Mouse (Mus musculus) limb, embryonic 14.5 days (tissue): ENCODE measurements around the gene Plekhh2. TPM values are rescaled to one million over a fixed set of nuclear protein-coding genes. Genes with fewer than 3 reads are reported as not detected.
A peak's percentile ranks its signal among the peaks of the same experiment; 100 is the strongest.

ENCODE experiments used
- ATAC-seq: fragments of 200-750 bp; cut with Nextera tagmentation; 2 replicates; pipeline ENCODE4 v1.8.0; 2017; ENCODE audit warnings: low read depth, moderate number of reproducible peaks, moderate TSS enrichment; ENCODE audit not compliant: low FRiP score
- DNase-seq: peaks from one replicate; pipeline ENCODE4 v3.0.0-alpha.2; 2015; ENCODE audit warnings: low spot score
- H3K27ac ChIP-seq: fragments of 300-500 bp; sonication (generic); replicated peaks from 2 replicates; pipeline ENCODE4 v1.5.1; 2014; ENCODE audit warnings: low read depth, mild to moderate bottlenecking, low read length, moderate library complexity, mixed read lengths
- H3K27me3 ChIP-seq: fragments of 300-500 bp; sonication (generic); 2 replicates; pipeline ENCODE4 v1.6.1; 2014; ENCODE audit warnings: low read length, mixed read lengths; ENCODE audit not compliant: control insufficient read depth, insufficient read depth
- H3K36me3 ChIP-seq: fragments of 300-500 bp; sonication (generic); 2 replicates; pipeline ENCODE4 v1.6.1; 2014; ENCODE audit warnings: mild to moderate bottlenecking, low read length, moderate library complexity, mixed read lengths; ENCODE audit not compliant: control insufficient read depth, insufficient read depth
- H3K4me1 ChIP-seq: fragments of 300-500 bp; sonication (generic); 2 replicates; pipeline ENCODE4 v1.6.1; 2014; ENCODE audit warnings: antibody characterized with exemption, low read length, mixed read lengths; ENCODE audit not compliant: control insufficient read depth, insufficient read depth
- H3K4me2 ChIP-seq: fragments of 300-500 bp; sonication (generic); replicated peaks from 2 replicates; pipeline ENCODE4 v1.6.1; 2014; ENCODE audit warnings: low read depth, mild to moderate bottlenecking, low read length, moderate library complexity; ENCODE audit not compliant: severe bottlenecking
- H3K4me3 ChIP-seq: fragments of 300-500 bp; sonication (generic); replicated peaks from 2 replicates; pipeline ENCODE4 v1.5.1; 2014; ENCODE audit warnings: low read length
- H3K9ac ChIP-seq: fragments of 300-500 bp; sonication (generic); 2 replicates; pipeline ENCODE4 v1.6.1; 2014; ENCODE audit warnings: mild to moderate bottlenecking, low read depth, low read length, moderate library complexity; ENCODE audit not compliant: severe bottlenecking
- H3K9me3 ChIP-seq: fragments of 300-500 bp; sonication (generic); 2 replicates; pipeline ENCODE4 v1.6.1; 2016; ENCODE audit warnings: low read length; ENCODE audit not compliant: control insufficient read depth
- POLR2A ChIP-seq: fragments of 200-500 bp; IDR thresholded peaks from 2 replicates; pipeline ENCODE4 v1.8.0; 2012; ENCODE audit warnings: inconsistent platforms, mild to moderate bottlenecking, moderate library complexity, borderline replicate concordance; ENCODE audit not compliant: insufficient read depth, insufficient read length; ENCODE audit errors: extremely low read depth
- WGBS: fragments of 180-500 bp; shearing (Covaris S2); extraction: QIAGEN DNeasy Blood & Tissue Kit; methylation state at CpG from one replicate; pipeline ENCODE4 v1.1.7; 2014; 5-methylcytosine and 5-hydroxymethylcytosine counted together
- polyA plus RNA-seq, 2 experiments: library from polyadenylated mRNA; depleted of rRNA in 1 of 2; stranded (reverse) in 1 of 2; unstranded in 1 of 2; fragments of >200 nt; fragmentation: Nextera tagmentation in 1 of 2; extraction: Ambion mirVana in 1 of 2; gene quantifications; 2 replicates each; pipeline versions ENCODE4 v1.2.1 to v1.2.3; 2012 to 2014

Plekhh2 gene
- polyA plus RNA-seq, 2 experiments: 12.8 to 24.5 TPM

DNA sequence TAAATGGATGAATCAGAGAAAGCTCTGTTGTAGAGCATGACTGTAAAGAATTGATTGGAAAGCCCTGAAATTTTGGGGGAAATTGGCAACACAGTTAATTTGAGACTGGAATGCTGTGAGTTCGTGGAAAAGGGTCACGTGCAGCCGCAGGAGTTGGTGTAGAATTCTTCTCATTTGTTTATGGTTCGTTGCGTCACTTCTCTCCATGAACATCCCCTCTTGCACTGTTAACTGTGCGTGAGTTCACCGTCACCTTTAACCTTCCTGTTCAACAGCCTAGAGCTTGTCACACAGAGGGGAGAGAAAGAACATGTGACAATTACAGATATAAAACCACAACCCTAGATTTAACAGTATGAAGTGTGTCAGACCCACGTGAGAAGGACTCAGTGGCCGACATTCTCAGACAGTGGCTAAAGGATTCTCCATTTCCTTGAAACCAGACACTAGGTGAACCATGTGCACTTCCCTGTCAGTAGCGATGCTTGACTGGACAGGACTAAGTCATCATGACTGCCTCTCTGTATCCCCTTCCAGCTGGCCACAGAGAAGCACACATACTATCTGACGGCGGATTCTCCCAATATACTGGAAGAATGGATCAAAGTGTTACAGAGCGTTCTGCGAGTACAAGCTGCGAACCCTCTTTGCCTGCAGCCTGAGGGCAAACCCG is 65.1 kb downstream of the Plekhh2 start:
- no peak overlapping the region for H3K4me2 ChIP-seq
- 76% methylated on average over 16 of the region's 16 CpGs for WGBS
- H3K27ac ChIP-seq: no peak overlapping the region
- no peak overlapping the region for H3K9ac ChIP-seq
- H3K4me1 ChIP-seq: peaks cover 13% of the 10 kb centered on the region
- no peak for DNase-seq
- no peaks in the 10 kb centered on the region for H3K9me3 ChIP-seq
- TF ChIP-seq POLR2A: no peak
- no peak for ATAC-seq
- H3K4me3 ChIP-seq: no peak overlapping the region
- H3K27me3 ChIP-seq: no peaks in the 10 kb centered on the region
- H3K36me3 ChIP-seq: peaks cover 24% of the 10 kb centered on the region

DNA sequence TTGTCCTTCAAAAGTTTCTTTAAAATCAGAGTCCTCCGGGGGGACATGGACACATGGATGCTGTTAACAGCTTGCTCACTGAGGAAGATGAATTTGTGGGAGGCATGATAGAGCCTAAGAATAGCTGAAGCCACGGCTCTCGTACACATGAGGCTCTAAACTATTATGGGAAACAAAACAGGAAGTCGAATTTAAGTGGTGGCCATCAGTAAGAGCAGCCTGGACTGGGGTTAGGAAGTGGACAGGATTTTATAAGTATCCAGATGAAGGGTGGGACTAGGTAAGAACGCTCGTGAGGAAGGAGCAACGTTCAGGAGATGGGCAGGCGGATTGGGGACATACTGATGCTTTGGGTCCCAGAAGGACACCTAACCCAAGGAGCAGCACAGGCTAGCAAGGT is 67.6 kb downstream of the Plekhh2 start:
- Histone ChIP-seq H3K36me3 (peaks cover 26% of the 10 kb centered on the region), H3K9me3 (no peaks in the 10 kb centered on the region), H3K27ac (no peak overlapping the region), H3K4me1 (peaks cover 17% of the 10 kb centered on the region), H3K4me3 (no peak overlapping the region), H3K4me2 (no peak overlapping the region), H3K27me3 (no peaks in the 10 kb centered on the region), H3K9ac (no peak overlapping the region)
- DNase-seq (no peak), ATAC-seq (no peak)
- no peak for TF ChIP-seq POLR2A
- 75% methylated on average over 8 of the region's 8 CpGs for WGBS

DNA sequence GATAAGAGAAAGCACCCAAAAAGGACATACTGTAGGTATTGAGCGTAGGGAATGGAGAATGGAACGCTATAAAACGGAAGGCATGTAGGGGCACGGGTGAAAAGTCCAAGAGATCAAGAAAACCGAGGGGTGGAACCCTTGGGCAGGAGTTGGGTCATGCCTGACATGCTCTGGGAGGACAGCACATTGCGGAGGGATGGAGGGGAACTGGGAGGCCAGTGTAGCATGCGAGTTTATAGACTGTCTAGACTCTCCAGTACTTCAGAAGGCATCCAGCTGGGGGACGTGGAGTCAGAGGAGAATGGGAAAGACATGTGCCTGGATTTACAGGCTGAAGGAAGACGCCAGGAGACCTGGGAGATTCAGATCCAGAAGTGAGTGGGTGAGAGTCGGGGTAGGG is 68.1 kb downstream of the Plekhh2 start:
- H3K4me2 ChIP-seq: no peak overlapping the region
- DNase-seq (no peak), ATAC-seq (no peak)
- H3K9me3 ChIP-seq: no peaks in the 10 kb centered on the region
- H3K36me3 ChIP-seq: peaks cover 27% of the 10 kb centered on the region
- no peak overlapping the region for H3K4me3 ChIP-seq
- peaks cover 20% of the 10 kb centered on the region for H3K4me1 ChIP-seq
- H3K27me3 ChIP-seq: no peaks in the 10 kb centered on the region
- no peak overlapping the region for H3K27ac ChIP-seq
- WGBS: 75% methylated on average over 10 of the region's 10 CpGs
- no peak overlapping the region for H3K9ac ChIP-seq
- no peak for TF ChIP-seq POLR2A

DNA sequence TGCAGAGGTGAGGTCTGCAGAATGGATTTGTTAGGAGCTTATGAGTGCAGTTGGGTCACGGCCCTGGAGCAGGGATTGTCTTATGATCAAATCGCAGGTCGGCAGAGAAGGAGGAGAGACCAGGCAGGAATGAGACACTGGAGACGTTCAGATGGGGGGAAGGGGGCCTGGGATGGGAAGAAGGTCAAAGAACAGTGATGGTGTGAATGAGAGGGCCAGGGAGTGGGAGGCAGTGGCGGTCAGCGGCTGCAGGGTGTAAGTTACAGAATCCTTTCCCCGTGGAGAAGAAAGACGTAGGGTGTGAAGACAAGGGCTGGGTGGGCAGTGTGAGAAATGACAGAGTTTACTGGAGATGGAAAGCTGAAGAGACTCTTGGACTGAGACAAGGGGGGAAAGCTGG is 69.1 kb downstream of the Plekhh2 start:
- no peak overlapping the region for H3K4me2 ChIP-seq
- no peak overlapping the region for H3K9ac ChIP-seq
- peaks cover 20% of the 10 kb centered on the region for H3K36me3 ChIP-seq
- H3K27ac ChIP-seq: no peak overlapping the region
- TF ChIP-seq POLR2A: no peak
- no peak for DNase-seq
- no peak for ATAC-seq
- no peaks in the 10 kb centered on the region for H3K9me3 ChIP-seq
- H3K4me1 ChIP-seq: peaks cover 25% of the 10 kb centered on the region
- no peak overlapping the region for H3K4me3 ChIP-seq
- no peaks in the 10 kb centered on the region for H3K27me3 ChIP-seq
- 47% methylated on average over 8 of the region's 8 CpGs for WGBS

DNA sequence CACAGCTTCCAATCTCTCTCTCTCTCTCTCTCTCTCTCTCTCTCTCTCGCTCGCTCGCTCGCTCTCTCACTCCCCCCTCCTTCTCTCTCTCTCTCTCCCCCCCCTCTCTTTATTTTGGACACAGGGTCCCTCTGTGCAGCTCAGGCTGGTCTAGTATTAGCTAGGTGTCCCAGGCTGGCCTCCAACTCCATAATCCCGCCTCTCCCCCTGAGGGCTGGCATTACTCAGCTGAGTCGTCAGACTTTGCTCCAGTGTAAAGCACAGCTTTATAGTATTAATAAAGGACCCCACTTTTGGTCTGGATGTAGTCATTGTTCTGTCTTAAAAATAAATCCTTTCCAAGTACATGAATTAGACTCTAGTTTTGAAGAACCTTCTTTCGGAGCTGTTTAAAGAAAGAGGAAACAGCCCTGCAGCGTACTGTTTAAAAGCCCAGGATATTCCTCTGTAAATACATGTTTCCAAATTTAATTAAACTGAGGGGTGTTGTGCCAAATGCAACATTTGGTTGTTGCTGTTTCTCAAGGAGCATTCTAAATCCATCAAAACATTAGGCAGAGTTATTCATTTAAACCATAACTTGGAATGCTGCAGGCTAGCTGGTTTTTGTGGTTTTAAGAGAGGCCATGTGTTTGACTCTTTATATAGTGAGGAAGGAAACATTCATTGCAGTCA is 70.2 kb downstream of the Plekhh2 start:
- peaks cover 25% of the 10 kb centered on the region for H3K4me1 ChIP-seq
- H3K4me3 ChIP-seq: no peak overlapping the region
- no peaks in the 10 kb centered on the region for H3K9me3 ChIP-seq
- DNase-seq (peak; percentile 61), ATAC-seq (peak; percentile 43; the same call in 1 of the 2 replicates)
- H3K9ac ChIP-seq: no peak overlapping the region
- H3K27me3 ChIP-seq: no peaks in the 10 kb centered on the region
- no peak overlapping the region for H3K4me2 ChIP-seq
- 41% methylated on average over 8 of the region's 8 CpGs for WGBS
- H3K36me3 ChIP-seq: peaks cover 19% of the 10 kb centered on the region
- TF ChIP-seq POLR2A: no peak
- H3K27ac ChIP-seq: no peak overlapping the region
